Mouse (Mus musculus) neutrophil, adult 83 days (primary cell): Measurements from ENCODE around the gene Aurkaip1. TPM values are rescaled to one million over a fixed set of nuclear protein-coding genes. Genes with fewer than 3 reads are reported as not detected.

Source experiments
- total RNA-seq, 2 experiments: library from RNA; stranded (reverse); gene quantifications; one replicate each; pipeline ENCODE4 v1.2.4; 2023

The Aurkaip1 gene
- total RNA-seq, result 10 to 100 TPM; 81.9 to 91.0 TPM

GRCm38 (mm10) chr4:155831205-155831766 lies at the start of gene Aurkaip1:
Aurkaip1 (plus strand) TSS chr4:155831272.

GRCm38 (mm10) chr4:155785819-155786218 lies 45.3 kb upstream of the Aurkaip1 start, which contains the start of gene Tmem88b:
Tmem88b (minus strand) TSS chr4:155785874.

GRCm38 (mm10) chr4:155790021-155790489 lies 41.0 kb upstream of the Aurkaip1 start, which contains the start of gene Ankrd65:
Ankrd65 (plus strand) TSS chr4:155790439.

GRCm38 (mm10) chr4:155802741-155803339 lies 28.2 kb upstream of the Aurkaip1 start, which contains the start of gene Mrpl20:
Mrpl20 (plus strand) TSS chr4:155802878.

GRCm38 (mm10) chr4:155811929-155812664 lies 19.0 kb upstream of the Aurkaip1 start, which contains the start of gene Ccnl2:
Ccnl2 (plus strand) TSS chr4:155812489.

GRCm38 (mm10) chr4:155839483-155839910 lies 8.4 kb downstream of the Aurkaip1 start, which contains the start of gene Mxra8:
Mxra8 (plus strand) TSS chr4:155839680.

GRCm38 (mm10) chr4:155846871-155847578 lies 16.0 kb downstream of the Aurkaip1 start, which contains the start of gene Dvl1:
Dvl1 (plus strand) TSS chr4:155847402.

GRCm38 (mm10) chr4:155863001-155863400 lies 31.9 kb downstream of the Aurkaip1 start, which contains the start of gene Tas1r3:
Tas1r3 (minus strand) TSS chr4:155863362.

GRCm38 (mm10) chr4:155869317-155870033 lies 38.4 kb downstream of the Aurkaip1 start, which contains the start of the genes Cptp and Ints11:
Cptp (minus strand) TSS chr4:155869440.
Ints11 (plus strand) TSS chr4:155869546.

Other genes starting within 250 kb of the Aurkaip1 start
- gene Slc35e2, start 229.9 kb upstream of the Aurkaip1 start, total RNA-seq, result 10 to 100 TPM; 16.7 to 17.2 TPM
- 100 to 1,000 TPM; 112 to 122 TPM for gene Cdk11b, start 206.4 kb upstream of the Aurkaip1 start, total RNA-seq
- not detected for gene Gm10563, start 185.9 kb upstream of the Aurkaip1 start, total RNA-seq
- under 1 TPM; 0.39 to 0.75 TPM for gene Mmp23, start 177.9 kb upstream of the Aurkaip1 start, total RNA-seq
- gene Mib2, start 162.1 kb upstream of the Aurkaip1 start, total RNA-seq, result 10 to 100 TPM; 36.8 TPM
- under 1 TPM; 0.49 to 0.57 TPM for gene Fndc10, start 136.9 kb upstream of the Aurkaip1 start, total RNA-seq
- 10 to 100 TPM; 87.7 to 96.0 TPM for gene Ssu72, start 126.5 kb upstream of the Aurkaip1 start, total RNA-seq
- under 1 TPM; 0.18 to 0.20 TPM for gene Tmem240, start 96.5 kb upstream of the Aurkaip1 start, total RNA-seq
- gene Atad3a, start 70.2 kb upstream of the Aurkaip1 start, total RNA-seq, result 10 to 100 TPM; 14.9 to 15.3 TPM
- under 1 TPM; 0.09 to 0.11 TPM for gene Vwa1, start 56.6 kb upstream of the Aurkaip1 start, total RNA-seq
- not detected for gene Tmem88b, start 45.4 kb upstream of the Aurkaip1 start, total RNA-seq
- not detected for gene Ankrd65, start 40.8 kb upstream of the Aurkaip1 start, total RNA-seq
- 10 to 100 TPM; 47.8 to 55.1 TPM for gene Mrpl20, start 28.4 kb upstream of the Aurkaip1 start, total RNA-seq
- gene Ccnl2, start 18.8 kb upstream of the Aurkaip1 start, total RNA-seq, result 100 to 1,000 TPM; 114 to 134 TPM
- 1 to 10 TPM in 1 of 2 experiments, under 1 TPM in 1; 0.57 to 1.3 TPM for gene Mxra8, start 8.4 kb downstream of the Aurkaip1 start, total RNA-seq
- gene Dvl1, start 16.1 kb downstream of the Aurkaip1 start, total RNA-seq, result 10 to 100 TPM; 43.2 to 47.3 TPM
- 1 to 10 TPM; 2.5 to 2.7 TPM for gene Tas1r3, start 32.1 kb downstream of the Aurkaip1 start, total RNA-seq
- 10 to 100 TPM; 17.2 to 22.4 TPM for gene Cptp, start 38.2 kb downstream of the Aurkaip1 start, total RNA-seq
- gene Ints11, start 38.3 kb downstream of the Aurkaip1 start, total RNA-seq, result 10 to 100 TPM; 35.3 to 37.1 TPM
- 10 to 100 TPM; 10.8 to 11.2 TPM for gene Pusl1, start 60.5 kb downstream of the Aurkaip1 start, total RNA-seq
- gene Acap3, start 60.5 kb downstream of the Aurkaip1 start, total RNA-seq, result 10 to 100 TPM; 59.6 to 69.9 TPM
- gene Ube2j2, start 112.6 kb downstream of the Aurkaip1 start, total RNA-seq, result 10 to 100 TPM; 59.5 to 79.0 TPM
- 10 to 100 TPM; 30.9 to 60.7 TPM for gene C1qtnf12, start 131.0 kb downstream of the Aurkaip1 start, total RNA-seq
- gene B3galt6, start 161.4 kb downstream of the Aurkaip1 start, total RNA-seq, result 1 to 10 TPM; 2.5 TPM
- 100 to 1,000 TPM; 107 to 110 TPM for gene Sdf4, start 161.6 kb downstream of the Aurkaip1 start, total RNA-seq
- gene Tnfrsf4, start 182.6 kb downstream of the Aurkaip1 start, total RNA-seq, result 1 to 10 TPM; 1.5 to 2.8 TPM
- 1 to 10 TPM; 3.2 to 4.0 TPM for gene Tnfrsf18, start 194.9 kb downstream of the Aurkaip1 start, total RNA-seq
- gene Ttll10, start 228.1 kb downstream of the Aurkaip1 start, total RNA-seq, result not detected